Mouse (Mus musculus) ES-E14 (cell line): ENCODE data around the gene Lrrc17. TPM values are rescaled to one million over a fixed set of nuclear protein-coding genes. Genes with fewer than 3 reads are reported as not detected.

ENCODE experiments used
- DNase-seq: peaks from one replicate; pipeline ENCODE4 v3.0.0-alpha.2; 2013; ENCODE audit warnings: low read depth, low spot score
- H3K27ac ChIP-seq: 2 replicates; pipeline ENCODE4 v1.5.1; 2012; ENCODE audit warnings: low read depth, mild to moderate bottlenecking, low read length, moderate library complexity, mixed read lengths; ENCODE audit not compliant: poor library complexity, insufficient read depth, severe bottlenecking
- H3K36me3 ChIP-seq: 2 replicates; pipeline ENCODE4 v1.6.1; 2012; ENCODE audit warnings: mild to moderate bottlenecking, low read length, moderate library complexity, mixed read lengths; ENCODE audit not compliant: control insufficient read depth, poor library complexity, insufficient read depth, severe bottlenecking
- H3K4me1 ChIP-seq, 2 experiments: fragments of 150-350 bp in 1 of 2; sonication (generic) in 1 of 2; 2 replicates each; pipeline ENCODE4 v1.6.1; 2012; ENCODE audit warnings: low read length in 2 of 2, mild to moderate bottlenecking in 1 of 2, mixed read lengths in 1 of 2; ENCODE audit not compliant: control insufficient read depth in 2 of 2, insufficient read depth in 2 of 2, poor library complexity in 1 of 2
- H3K4me3 ChIP-seq, 2 experiments: fragments of 150-350 bp in 1 of 2; sonication (generic) in 1 of 2; 2 replicates each; pipeline ENCODE4 v1.5.1; 2012; ENCODE audit warnings: low read length in 2 of 2, low read depth in 1 of 2, mild to moderate bottlenecking in 1 of 2, mixed read lengths in 1 of 2; ENCODE audit not compliant: insufficient read depth in 1 of 2, poor library complexity in 1 of 2, severe bottlenecking in 1 of 2
- H3K9ac ChIP-seq: 2 replicates; pipeline ENCODE4 v1.6.1; 2012; ENCODE audit warnings: low read depth, mild to moderate bottlenecking, low read length, mixed read lengths; ENCODE audit not compliant: poor library complexity, insufficient read depth, severe bottlenecking
- H3K9me3 ChIP-seq: fragments of 150-350 bp; sonication (generic); 2 replicates; pipeline ENCODE4 v1.6.1; 2012; ENCODE audit warnings: low read depth, mild to moderate bottlenecking, low read length; ENCODE audit not compliant: control insufficient read depth, insufficient read depth
- CHD2 ChIP-seq: IDR thresholded peaks from 2 replicates; pipeline ENCODE4 v1.6.1; 2014; ENCODE audit warnings: mild to moderate bottlenecking, low read depth, low read length, inconsistent platforms
- HCFC1 ChIP-seq: IDR thresholded peaks from 2 replicates; pipeline ENCODE4 v1.6.1; 2012; ENCODE audit warnings: low read length, inconsistent platforms, borderline replicate concordance; ENCODE audit not compliant: insufficient read depth
- MAFK ChIP-seq: IDR thresholded peaks from 2 replicates; pipeline ENCODE4 v1.6.1; 2014; ENCODE audit warnings: mild to moderate bottlenecking, low read depth, low read length, inconsistent platforms; ENCODE audit not compliant: insufficient read depth
- ZC3H11A ChIP-seq: IDR thresholded peaks from 2 replicates; pipeline ENCODE4 v1.6.1; 2012; ENCODE audit warnings: low read depth, mild to moderate bottlenecking, inconsistent platforms, low read length, borderline replicate concordance
- ZNF384 ChIP-seq: IDR thresholded peaks from 2 replicates; pipeline ENCODE4 v1.6.1; 2012; ENCODE audit warnings: low read depth, low read length, inconsistent platforms
- in situ Hi-C, 2 experiments: fragments of 600-800 bp; cut with MboI; formaldehyde crosslinking; loops; one replicate each; pipeline ENCODE4 v1.15.1; 2025; ENCODE audit warnings: low sequenced_read_pairs in 2 of 2, inconsistent platforms in 1 of 2; ENCODE audit not compliant: unreplicated experiment in 2 of 2
- total RNA-seq: library from RNA; depleted of rRNA; stranded (reverse); fragments of 300-350 nt; gene quantifications from 2 replicates; pipeline ENCODE4 v1.2.3, GENCODE M21; 2012

Gene Lrrc17
- total RNA-seq, 1 experiment: 0.13 TPM

DNA sequence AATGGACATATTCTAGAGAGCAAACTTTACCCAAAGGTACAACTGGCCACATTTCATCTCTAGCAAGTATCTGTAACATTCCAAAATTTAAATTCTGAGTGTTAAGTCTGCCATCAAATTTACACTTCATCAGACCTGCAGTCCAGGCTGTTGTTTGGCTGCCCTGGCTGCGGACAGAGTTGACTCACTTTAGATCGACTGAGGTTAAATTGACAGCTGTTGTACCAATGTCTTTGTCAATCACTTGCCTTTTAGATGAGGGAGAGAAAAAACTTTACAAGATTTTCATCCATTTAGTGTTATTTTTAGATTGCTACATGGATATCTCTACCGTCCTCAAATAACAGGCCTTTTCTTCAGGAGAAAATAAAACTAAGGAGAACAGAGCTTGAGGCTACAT, 24.2 kb upstream of the Lrrc17 start:
- Histone ChIP-seq H3K9ac (no peak overlapping the region), H3K4me1 (0 out of 4 replicates have a peak, but pooled peaks cover 0 to 2% of the 10 kb centered on the region in 2 experiments), H3K9me3 (no peaks in the 10 kb centered on the region), H3K36me3 (no peaks in the 10 kb centered on the region), H3K27ac (no peak overlapping the region), H3K4me3 (no peak overlapping the region)
- in situ Hi-C loops: no loop called here
- no peak for DNase-seq
- no peak for TF ChIP-seq MAFK
- no peak for TF ChIP-seq ZNF384
- TF ChIP-seq ZC3H11A: no peak
- TF ChIP-seq HCFC1: no peak
- TF ChIP-seq CHD2: no peak

GRCm38 (mm10) chr5:21526835-21527485, 16.4 kb upstream of the Lrrc17 start:
- no peak for TF ChIP-seq ZC3H11A
- TF ChIP-seq MAFK: no peak
- TF ChIP-seq ZNF384: no peak
- no peak for TF ChIP-seq CHD2
- no peak for TF ChIP-seq HCFC1
- Histone ChIP-seq H3K9ac (no peak overlapping the region), H3K4me1 (no peaks in the 10 kb centered on the region), H3K9me3 (no peaks in the 10 kb centered on the region), H3K27ac (no peak overlapping the region), H3K4me3 (no peak overlapping the region), H3K36me3 (no peaks in the 10 kb centered on the region)
- no peak for DNase-seq
- in situ Hi-C loops: no loop called here

DNA sequence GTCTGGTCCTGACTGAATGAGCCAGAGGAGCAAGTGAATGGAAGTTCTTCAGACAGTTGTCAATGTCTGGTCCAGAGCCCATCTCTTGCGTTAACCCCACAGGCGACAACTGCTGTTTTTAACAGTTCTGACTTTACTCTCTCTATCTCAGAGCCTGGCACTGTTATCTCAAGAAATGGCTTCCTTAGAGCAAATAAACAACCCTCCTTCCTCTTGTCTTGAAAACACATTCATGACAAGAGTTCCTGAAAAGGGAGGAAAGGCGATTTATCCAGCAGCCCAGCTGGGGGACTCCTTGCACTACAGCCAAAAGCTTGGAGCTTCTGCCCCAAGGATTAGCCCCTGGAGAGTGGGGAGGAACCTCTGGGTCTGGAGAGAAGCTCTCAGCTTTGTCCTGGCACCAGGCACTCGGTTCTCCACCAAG, 15.9 kb upstream of the Lrrc17 start:
- Histone ChIP-seq H3K36me3 (no peaks in the 10 kb centered on the region), H3K4me1 (no peaks in the 10 kb centered on the region), H3K9me3 (no peaks in the 10 kb centered on the region), H3K27ac (no peak overlapping the region), H3K9ac (no peak overlapping the region), H3K4me3 (no peak overlapping the region)
- DNase-seq: no peak
- in situ Hi-C loops: no loop called here
- TF ChIP-seq HCFC1 (no peak), ZNF384 (no peak), MAFK (no peak), CHD2 (no peak), ZC3H11A (no peak)

- no peaks in the 10 kb centered on the region for H3K36me3 ChIP-seq
- in situ Hi-C loops: no loop called here
- H3K9ac ChIP-seq: no peak overlapping the region
- H3K4me1 ChIP-seq: no peaks in the 10 kb centered on the region
- TF ChIP-seq ZC3H11A: no peak
- no peak for TF ChIP-seq MAFK
- no peak for TF ChIP-seq HCFC1
- TF ChIP-seq CHD2: no peak
- no peak for TF ChIP-seq ZNF384
- no peak for DNase-seq
- H3K9me3 ChIP-seq: no peaks in the 10 kb centered on the region
- H3K27ac ChIP-seq: no peak overlapping the region
- H3K4me3 ChIP-seq: no peak overlapping the region
Measured at GRCm38 (mm10) chr5:21528068-21528842, 15.1 kb upstream of the Lrrc17 start.
